Mouse (Mus musculus): ENCODE results near the gene Dna2.

- TF ChIP-seq CTCF (IDR thresholded peaks at IDR 0.05; ENCODE audit: borderline replicate concordance, extremely low read depth, insufficient read depth, insufficient read length) (no peak), POLR2A (IDR thresholded peaks at IDR 0.05; ENCODE audit: borderline replicate concordance, extremely low read depth, insufficient read depth, insufficient read length, poor library complexity, severe bottlenecking) (no peak)
Measured at GRCm38 (mm10) chr10:62984495-62984894, 37.7 kb downstream of the Dna2 start.
